Mouse (Mus musculus): ENCODE measurements around the gene 2310039H08Rik. TPM values are rescaled to one million over a fixed set of nuclear protein-coding genes. Genes with fewer than 3 reads are reported as not detected.

2310039H08Rik gene
- 63.9 and 89.9 TPM in 2 replicates for polyA plus RNA-seq (2014; fragmentation: Nextera tagmentation; extraction: Ambion mirVana)

DNA sequence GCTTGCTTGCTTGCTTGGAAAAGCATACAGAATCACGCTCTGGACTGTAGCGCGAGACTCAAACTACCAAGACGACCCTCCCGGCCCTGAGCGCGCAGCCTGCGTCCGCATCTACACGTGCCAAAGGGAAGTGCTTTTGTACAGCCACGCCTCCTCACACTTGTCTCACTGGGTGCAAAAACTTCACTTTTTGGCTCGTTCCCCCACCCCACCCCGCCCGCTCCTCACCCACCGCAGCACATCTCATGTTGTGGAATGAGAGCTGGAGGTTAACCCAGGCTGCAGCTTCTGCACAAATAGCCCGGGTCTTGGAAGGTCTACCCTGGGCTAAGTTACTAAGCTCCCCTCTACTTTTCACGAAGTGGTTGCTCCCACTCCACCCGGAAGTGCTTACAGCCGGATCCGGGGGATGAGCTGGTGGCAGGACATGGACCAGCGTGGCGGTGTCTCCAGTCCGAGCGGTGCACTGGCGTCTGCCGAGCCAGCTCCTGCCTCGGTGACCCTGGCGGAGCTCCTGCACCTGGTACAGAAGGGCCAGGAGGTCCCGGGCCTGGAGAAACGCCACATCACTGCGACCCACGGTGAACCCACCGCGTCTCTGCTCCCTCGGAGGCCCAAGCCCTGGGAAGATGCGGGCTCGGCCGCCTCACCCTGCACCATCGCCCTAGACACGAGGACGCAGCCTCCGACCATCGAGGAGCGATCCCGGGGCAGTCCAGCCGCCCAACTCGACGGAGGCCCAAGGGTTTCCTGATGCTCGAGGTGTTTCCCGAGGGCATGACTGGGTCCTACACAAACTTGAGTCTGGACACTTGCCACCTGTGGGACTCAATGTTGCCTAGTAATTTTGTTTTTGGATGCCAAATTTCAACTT lies at the start of gene 2310039H08Rik:
Gene 2310039H08Rik (plus strand): TSS at position 232 of the 874 bp plus-strand sequence.
- H3K9ac ChIP-seq (ENCODE audit: low read length), result peak within 1 kb of the TSS; percentile 72
- peak; percentile 93 for ATAC-seq
- WGBS, result under 1% methylated on average over 50 of the region's 50 CpGs

DNA sequence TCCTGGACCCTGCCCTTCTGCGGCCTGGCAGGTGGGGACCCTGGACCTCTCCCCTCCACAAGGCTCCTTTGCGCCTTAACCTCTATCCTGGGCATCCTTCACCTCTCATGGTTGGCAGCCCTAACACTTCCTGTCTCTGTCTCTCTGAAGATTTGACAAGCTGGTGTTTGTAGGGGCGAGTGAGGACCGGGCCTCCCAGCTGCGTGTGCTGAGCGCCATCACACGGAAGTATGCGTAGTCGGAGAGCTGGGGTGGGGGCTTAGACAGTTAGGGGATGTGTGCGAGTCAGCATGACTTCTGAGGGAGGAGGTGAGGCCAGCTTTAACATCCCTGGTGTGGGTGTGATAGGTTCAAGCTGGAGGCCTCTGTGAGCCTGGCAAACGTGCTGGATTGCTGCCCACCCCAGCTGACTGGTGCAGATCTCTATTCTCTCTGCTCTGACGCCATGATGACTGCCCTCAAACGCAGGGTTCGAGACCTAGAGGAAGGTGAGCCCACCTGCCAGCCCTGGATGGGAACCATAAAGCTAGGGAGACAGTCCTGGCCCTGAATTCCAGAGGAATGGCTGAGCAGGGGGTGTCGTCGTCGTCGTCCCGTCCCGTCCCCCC lies 47.9 kb upstream of the 2310039H08Rik start:
- no peaks in the 10 kb centered on the region for H3K4me1 ChIP-seq (ENCODE audit: control insufficient read depth, insufficient read depth, low read length)
- H3K27ac ChIP-seq (ENCODE audit: low read depth, low read length), result no peak overlapping the region
- peaks cover 25% of the 10 kb centered on the region for H3K36me3 ChIP-seq (ENCODE audit: control insufficient read depth, insufficient read depth, low read length)
- H3K9me3 ChIP-seq (replicated peaks; ENCODE audit: control insufficient read depth, low read length), result no peaks in the 10 kb centered on the region
- no peak overlapping the region for H3K4me3 ChIP-seq (ENCODE audit: low read depth, low read length)
- no peak for ATAC-seq
- H3K4me2 ChIP-seq (ENCODE audit: low read length), result no peak overlapping the region
- WGBS, result 82% methylated on average over 20 of the region's 20 CpGs
- peaks cover 6% of the 10 kb centered on the region; the same call in 1 of the 2 replicates for H3K27me3 ChIP-seq (replicated peaks; ENCODE audit: control insufficient read depth, insufficient read depth, low read length)
- DNase-seq (ENCODE audit: low spot score), result no peak
- no peak overlapping the region for H3K9ac ChIP-seq (ENCODE audit: low read length)

More for the DNA sequence above, at the start of gene 2310039H08Rik:
- Histone ChIP-seq H3K4me2 (ENCODE audit: low read length) (peak within 1 kb of the TSS; percentile 83), H3K27me3 (replicated peaks; ENCODE audit: control insufficient read depth, insufficient read depth, low read length) (no peaks in the 10 kb centered on the region), H3K4me3 (ENCODE audit: low read depth, low read length) (peak within 1 kb of the TSS; percentile 76), H3K27ac (ENCODE audit: low read depth, low read length) (peak within 1 kb of the TSS; percentile 65; the same call in 1 of the 2 replicates), H3K9me3 (replicated peaks; ENCODE audit: control insufficient read depth, low read length) (no peaks in the 10 kb centered on the region), H3K4me1 (ENCODE audit: control insufficient read depth, insufficient read depth, low read length) (peaks cover 14% of the 10 kb centered on the region), H3K36me3 (ENCODE audit: control insufficient read depth, insufficient read depth, low read length) (peaks cover 35% of the 10 kb centered on the region)
- DNase-seq (ENCODE audit: low spot score), result peak; percentile 92

DNA sequence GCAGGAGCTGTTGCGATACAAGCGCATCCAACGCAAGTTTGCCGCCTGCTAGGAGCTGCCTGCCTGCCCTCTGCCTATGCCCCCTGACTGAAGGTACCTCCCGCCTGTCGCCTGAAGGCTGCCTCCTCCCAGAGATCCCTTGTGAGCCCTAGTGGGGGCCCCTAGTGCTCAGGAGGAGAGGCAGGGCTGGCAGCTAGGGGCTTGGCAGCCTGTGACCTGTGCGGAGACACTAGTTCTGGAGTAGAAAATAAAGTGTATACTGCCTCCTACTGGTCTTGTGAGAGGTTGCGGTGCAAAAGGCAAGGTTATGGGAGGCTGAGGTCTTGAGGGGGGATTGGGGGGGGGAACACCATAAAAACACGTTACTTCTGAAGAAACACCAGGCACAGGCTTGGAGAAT lies 47.2 kb upstream of the 2310039H08Rik start:
- Histone ChIP-seq H3K4me2 (ENCODE audit: low read length) (no peak overlapping the region), H3K27me3 (replicated peaks; ENCODE audit: control insufficient read depth, insufficient read depth, low read length) (peaks cover 6% of the 10 kb centered on the region; the same call in 1 of the 2 replicates), H3K27ac (ENCODE audit: low read depth, low read length) (no peak overlapping the region), H3K36me3 (ENCODE audit: control insufficient read depth, insufficient read depth, low read length) (peaks cover 22% of the 10 kb centered on the region), H3K4me3 (ENCODE audit: low read depth, low read length) (no peak overlapping the region), H3K4me1 (ENCODE audit: control insufficient read depth, insufficient read depth, low read length) (no peaks in the 10 kb centered on the region), H3K9me3 (replicated peaks; ENCODE audit: control insufficient read depth, low read length) (no peaks in the 10 kb centered on the region), H3K9ac (ENCODE audit: low read length) (no peak overlapping the region)
- peak; percentile 58 for DNase-seq (ENCODE audit: low spot score)
- 0 out of 2 replicates have a peak, but pooled peaks have one; percentile 23 for ATAC-seq
- 53% methylated on average over 9 of the region's 9 CpGs for WGBS

DNA sequence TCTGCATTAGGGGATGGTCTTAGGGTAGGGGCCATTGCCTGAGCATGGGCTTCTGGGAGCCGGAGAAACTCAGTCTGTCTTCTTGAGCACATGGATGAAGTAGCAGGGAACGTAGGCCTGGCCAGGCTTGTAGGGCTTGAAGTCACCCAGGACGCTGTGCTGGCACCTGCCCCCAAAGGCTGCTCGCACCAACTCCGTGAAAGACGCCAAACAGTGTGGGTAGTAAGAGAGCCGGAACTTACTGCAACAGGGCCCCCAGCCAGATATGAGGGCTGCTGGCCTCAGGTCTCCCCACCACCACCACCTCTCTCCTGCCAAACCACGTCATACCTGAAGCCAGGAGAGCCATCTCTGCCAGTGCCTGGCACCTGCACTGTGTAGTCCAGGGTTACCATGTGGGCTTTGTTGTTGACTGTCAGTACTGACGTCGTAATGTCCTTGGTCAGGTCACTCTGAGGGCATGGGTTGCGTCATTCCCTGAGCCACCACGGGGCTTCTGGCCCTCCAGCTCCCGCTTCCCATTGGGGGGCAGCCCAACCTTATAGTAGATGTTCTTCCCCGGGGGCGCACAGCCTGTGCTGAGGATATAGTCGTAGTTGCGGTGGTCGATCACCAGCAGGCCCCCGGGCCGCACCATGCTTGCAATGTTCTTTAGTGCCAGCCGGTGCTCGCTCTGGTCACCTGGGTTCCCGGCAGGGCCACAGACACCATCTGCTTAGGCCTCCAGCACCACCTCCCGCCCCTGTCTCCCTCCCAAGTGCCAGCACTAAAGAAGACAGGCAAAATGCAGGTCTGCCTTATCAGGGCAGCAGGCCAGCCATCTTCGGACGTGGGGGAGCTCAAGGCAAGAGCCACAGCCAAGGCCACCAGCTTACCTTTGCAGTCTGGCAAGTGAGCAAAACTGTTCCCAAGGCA lies 46.4 kb upstream of the 2310039H08Rik start:
- Histone ChIP-seq H3K36me3 (ENCODE audit: control insufficient read depth, insufficient read depth, low read length) (peaks cover 22% of the 10 kb centered on the region), H3K27me3 (replicated peaks; ENCODE audit: control insufficient read depth, insufficient read depth, low read length) (peaks cover 6% of the 10 kb centered on the region; the same call in 1 of the 2 replicates)
- 93% methylated on average over 26 of the region's 26 CpGs for WGBS

DNA sequence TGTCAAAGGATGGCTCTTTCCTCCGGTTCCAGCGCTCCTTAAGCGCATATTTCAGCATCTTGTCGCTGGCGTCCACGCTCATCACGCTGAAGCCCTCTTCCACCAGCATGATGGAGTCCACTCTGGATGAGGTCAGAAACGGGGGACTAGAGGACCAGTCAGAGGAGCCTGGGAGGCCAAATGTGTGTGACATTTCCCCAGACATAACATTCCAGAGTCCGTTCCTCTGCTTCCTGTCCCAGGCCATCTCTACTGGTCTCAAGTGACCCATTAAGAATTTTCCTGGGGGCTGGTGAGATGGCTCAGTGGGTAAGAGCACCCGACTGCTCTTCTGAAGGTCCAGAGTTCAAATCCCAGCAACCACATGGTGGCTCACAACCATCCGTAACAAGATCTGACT lies 45.2 kb upstream of the 2310039H08Rik start:
- Histone ChIP-seq H3K9ac (ENCODE audit: low read length) (no peak overlapping the region), H3K36me3 (ENCODE audit: control insufficient read depth, insufficient read depth, low read length) (peaks cover 13% of the 10 kb centered on the region), H3K9me3 (replicated peaks; ENCODE audit: control insufficient read depth, low read length) (no peaks in the 10 kb centered on the region), H3K4me2 (ENCODE audit: low read length) (no peak overlapping the region), H3K4me3 (ENCODE audit: low read depth, low read length) (no peak overlapping the region), H3K27me3 (replicated peaks; ENCODE audit: control insufficient read depth, insufficient read depth, low read length) (peaks cover 6% of the 10 kb centered on the region; the same call in 1 of the 2 replicates), H3K27ac (ENCODE audit: low read depth, low read length) (no peak overlapping the region), H3K4me1 (ENCODE audit: control insufficient read depth, insufficient read depth, low read length) (no peaks in the 10 kb centered on the region)
- ATAC-seq (no peak), DNase-seq (ENCODE audit: low spot score) (no peak)
- 91% methylated on average over 11 of the region's 11 CpGs for WGBS

More for the DNA sequence above, 46.4 kb upstream of the 2310039H08Rik start:
- no peaks in the 10 kb centered on the region for H3K4me1 ChIP-seq (ENCODE audit: control insufficient read depth, insufficient read depth, low read length)
- H3K9me3 ChIP-seq (replicated peaks; ENCODE audit: control insufficient read depth, low read length), result no peaks in the 10 kb centered on the region
- no peak for ATAC-seq
- H3K4me2 ChIP-seq (ENCODE audit: low read length), result no peak overlapping the region
- no peak overlapping the region for H3K27ac ChIP-seq (ENCODE audit: low read depth, low read length)
- DNase-seq (ENCODE audit: low spot score), result no peak
- H3K4me3 ChIP-seq (ENCODE audit: low read depth, low read length), result no peak overlapping the region
- no peak overlapping the region for H3K9ac ChIP-seq (ENCODE audit: low read length)

DNA sequence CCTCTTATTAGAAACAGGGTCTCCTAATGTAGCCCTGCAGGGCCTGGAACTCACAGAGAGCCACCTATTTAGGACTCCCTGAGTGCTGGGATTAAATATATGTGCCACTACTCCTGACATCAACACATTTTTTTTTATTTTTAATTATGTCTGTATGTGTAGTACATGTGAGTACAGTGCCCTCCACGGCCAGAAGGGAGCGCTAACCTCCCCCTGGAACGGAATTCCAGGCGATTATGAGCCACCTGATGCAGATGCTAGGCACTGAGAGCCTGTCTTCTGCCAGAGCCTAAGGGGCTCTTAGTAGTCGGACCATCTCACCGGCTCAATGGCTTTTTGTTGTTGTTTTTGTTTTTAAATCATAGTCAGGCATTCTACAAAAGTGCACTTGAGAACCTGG lies 44.4 kb upstream of the 2310039H08Rik start:
- Histone ChIP-seq H3K9ac (ENCODE audit: low read length) (no peak overlapping the region), H3K4me3 (ENCODE audit: low read depth, low read length) (no peak overlapping the region), H3K27me3 (replicated peaks; ENCODE audit: control insufficient read depth, insufficient read depth, low read length) (peaks cover 6% of the 10 kb centered on the region; the same call in 1 of the 2 replicates), H3K9me3 (replicated peaks; ENCODE audit: control insufficient read depth, low read length) (no peaks in the 10 kb centered on the region), H3K4me2 (ENCODE audit: low read length) (no peak overlapping the region), H3K27ac (ENCODE audit: low read depth, low read length) (no peak overlapping the region), H3K4me1 (ENCODE audit: control insufficient read depth, insufficient read depth, low read length) (no peaks in the 10 kb centered on the region), H3K36me3 (ENCODE audit: control insufficient read depth, insufficient read depth, low read length) (peaks cover 10% of the 10 kb centered on the region)
- DNase-seq (ENCODE audit: low spot score) (no peak), ATAC-seq (no peak)
- 38% methylated on average over 6 of the region's 6 CpGs for WGBS

DNA sequence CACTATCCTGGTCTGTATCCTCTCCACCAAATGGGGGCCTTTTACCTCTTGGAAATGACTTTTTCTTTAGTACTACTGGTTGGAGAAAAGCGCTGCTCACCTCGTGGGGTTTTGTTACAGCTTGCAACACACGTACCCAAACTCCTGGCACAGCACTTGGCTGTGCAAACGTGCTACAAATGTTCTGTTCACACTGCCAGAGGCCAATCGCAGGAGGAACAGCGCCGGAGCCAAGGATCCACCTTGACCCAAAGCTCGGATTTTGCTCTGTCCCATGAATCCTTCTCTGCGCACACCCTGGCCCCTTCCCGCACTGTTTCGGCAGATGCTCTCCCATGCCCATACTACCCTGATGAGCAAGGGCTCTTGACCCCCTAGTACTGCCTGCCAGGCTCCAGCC lies 43.9 kb upstream of the 2310039H08Rik start:
- 0 out of 2 replicates have a peak overlapping the region, but pooled peaks have one; percentile 43 for H3K9ac ChIP-seq (ENCODE audit: low read length)
- no peak overlapping the region for H3K4me3 ChIP-seq (ENCODE audit: low read depth, low read length)
- WGBS, result 55% methylated on average over 11 of the region's 11 CpGs
- peaks cover 7% of the 10 kb centered on the region for H3K36me3 ChIP-seq (ENCODE audit: control insufficient read depth, insufficient read depth, low read length)
- no peaks in the 10 kb centered on the region for H3K9me3 ChIP-seq (replicated peaks; ENCODE audit: control insufficient read depth, low read length)
- no peak for ATAC-seq
- peaks cover 6% of the 10 kb centered on the region; the same call in 1 of the 2 replicates for H3K27me3 ChIP-seq (replicated peaks; ENCODE audit: control insufficient read depth, insufficient read depth, low read length)
- no peak overlapping the region for H3K4me2 ChIP-seq (ENCODE audit: low read length)
- H3K27ac ChIP-seq (ENCODE audit: low read depth, low read length), result no peak overlapping the region
- H3K4me1 ChIP-seq (ENCODE audit: control insufficient read depth, insufficient read depth, low read length), result no peaks in the 10 kb centered on the region
- no peak for DNase-seq (ENCODE audit: low spot score)

DNA sequence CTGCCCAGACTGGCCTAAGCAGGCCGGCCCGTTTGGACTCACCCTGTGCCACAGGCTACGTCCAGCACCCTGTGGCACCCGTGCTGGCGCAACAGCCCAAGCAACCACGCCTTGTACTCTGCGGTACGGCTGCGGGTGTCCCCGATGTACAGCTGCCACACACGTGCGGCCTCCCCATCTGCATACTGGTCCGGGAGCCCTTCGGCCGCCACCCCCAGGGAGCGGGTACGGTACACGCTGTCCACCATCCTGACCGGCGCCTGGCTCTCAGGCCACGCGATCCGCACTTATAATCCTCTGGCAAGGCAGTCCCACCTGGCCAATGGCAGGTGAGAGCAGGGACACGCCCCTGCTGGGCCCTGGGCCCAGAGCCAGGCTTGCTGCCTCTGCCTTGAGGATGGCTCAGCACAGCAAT lies 43.5 kb upstream of the 2310039H08Rik start, which contains the start of gene Gnmt:
Gene Gnmt (minus strand): TSS at position 265 of the 415 bp plus-strand sequence.
- Histone ChIP-seq H3K9ac (ENCODE audit: low read length) (peak within 1 kb of the TSS; percentile 43; the same call in 1 of the 2 replicates), H3K27ac (ENCODE audit: low read depth, low read length) (no peak within 1 kb of the TSS), H3K9me3 (replicated peaks; ENCODE audit: control insufficient read depth, low read length) (no peaks in the 10 kb centered on the region), H3K4me2 (ENCODE audit: low read length) (no peak within 1 kb of the TSS), H3K27me3 (replicated peaks; ENCODE audit: control insufficient read depth, insufficient read depth, low read length) (peaks cover 6% of the 10 kb centered on the region; the same call in 1 of the 2 replicates), H3K4me3 (ENCODE audit: low read depth, low read length) (no peak within 1 kb of the TSS), H3K36me3 (ENCODE audit: control insufficient read depth, insufficient read depth, low read length) (peaks cover 3% of the 10 kb centered on the region; the same call in 1 of the 2 replicates), H3K4me1 (ENCODE audit: control insufficient read depth, insufficient read depth, low read length) (no peaks in the 10 kb centered on the region)
- no peak for DNase-seq (ENCODE audit: low spot score)
- no peak for ATAC-seq
- WGBS, result 21% methylated on average over 24 of the region's 24 CpGs

All from forebrain, embryonic 14.5 days (tissue).